ENCODE assay signal across 15 mouse cellular contexts in the genomic region with DNA sequence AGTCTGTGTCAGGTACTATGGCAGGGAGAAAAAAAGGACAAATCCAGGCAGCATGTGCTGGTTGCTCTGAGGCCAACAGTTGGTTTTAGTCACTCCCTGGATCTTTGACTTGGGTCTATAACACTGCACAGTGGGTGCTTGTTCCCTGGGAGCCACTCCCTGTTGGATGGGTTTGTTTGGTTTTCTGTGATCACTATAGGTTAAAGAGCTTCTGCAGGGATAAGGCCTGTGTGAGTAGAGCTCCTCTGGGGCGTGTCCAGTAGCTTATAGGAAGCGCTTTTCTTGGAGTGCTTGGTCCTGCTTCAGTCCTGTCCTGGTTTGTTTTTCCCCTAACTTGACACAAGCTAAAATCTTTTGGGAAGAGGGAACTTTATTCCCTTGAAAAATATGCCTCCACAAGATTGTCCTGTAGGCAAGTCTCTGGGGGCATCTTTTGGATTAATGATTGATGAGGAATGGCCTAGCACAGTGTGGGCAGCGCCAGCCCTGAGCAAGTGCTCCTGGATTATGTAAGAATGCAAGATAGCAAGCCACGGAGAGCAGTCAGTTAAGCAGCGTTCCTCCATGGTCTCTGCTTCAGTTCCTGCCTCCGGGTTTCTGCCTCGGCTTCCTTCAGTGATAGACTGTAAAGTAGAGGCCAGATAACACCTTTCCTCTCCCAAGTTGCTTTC. TPM values are rescaled to one million over a fixed set of nuclear protein-coding genes. Genes with fewer than 3 reads are reported as not detected.
A peak's percentile ranks its signal among the peaks of the same experiment; 100 is the strongest.
DNase-seq lines count a peak whose midpoint lies in the region; ATAC-seq lines count a peak whose summit lies in the region.
"Had no signal": no experiment of that assay in that cellular context is flagged by ENCODE, and none has a peak within 500 bp of the region (broad histone marks: within the 10 kb centered on the region; RNA-seq: fewer than 3 reads in every experiment).

No protein-coding gene starts in this region.

- no peak overlapping the region for H3K27ac ChIP-seq in kidney, embryonic 16.5 days (ENCODE audit: low read length)
- peak overlapping the region; percentile 16; the same call in 1 of the 2 replicates for H3K27ac ChIP-seq in liver, embryonic 13.5 days
- H3K27ac ChIP-seq: limb, embryonic 13.5 days; macrophage had no signal

- no peak overlapping the region for H3K9ac ChIP-seq in kidney, embryonic 16.5 days (replicated peaks; ENCODE audit: low read length)
- H3K9ac ChIP-seq in liver, embryonic 13.5 days = no peak overlapping the region
- H3K9ac ChIP-seq: limb, embryonic 13.5 days had no signal

- H3K27me3 ChIP-seq in kidney, embryonic 16.5 days (ENCODE audit: insufficient read depth, low read length) = no peaks in the 10 kb centered on the region
- no peaks in the 10 kb centered on the region for H3K27me3 ChIP-seq in liver, embryonic 13.5 days
- H3K27me3 ChIP-seq: limb, embryonic 13.5 days had no signal

- H3K36me3 ChIP-seq in kidney, embryonic 16.5 days (ENCODE audit: insufficient read depth, low read length) = peaks cover 19% of the 10 kb centered on the region
- H3K36me3 ChIP-seq in liver, embryonic 13.5 days = peaks cover 28% of the 10 kb centered on the region

- peak; percentile 13 for DNase-seq in adrenal gland, postnatal 10 days
- no peak for DNase-seq in adrenal gland, adult 8-10 months
- DNase-seq in liver, embryonic 13.5 days = no peak
- DNase-seq in left cerebral cortex, adult 8-10 months (ENCODE audit: low spot score in 2 of 2) = no peak
- DNase-seq in urinary bladder, postnatal 4 days (ENCODE audit: low spot score in 2 of 2) = no peak
- no peak for DNase-seq in embryo, embryonic 9.5 days (ENCODE audit: extremely low spot score)
- DNase-seq: cerebellum, adult 2 months; heart, postnatal 10 days; right cerebral cortex, postnatal 25 days; thymus, postnatal 4 days had no signal

- ATAC-seq in kidney, embryonic 16.5 days (ENCODE audit: low FRiP score, low TSS enrichment) = peak; percentile 74; the same call in 1 of the 2 replicates
- peak; percentile 85 for ATAC-seq in liver, embryonic 13.5 days (ENCODE audit: low read depth)
- no peak for ATAC-seq in frontal cortex, adult (ENCODE audit: low TSS enrichment)

- no peak overlapping the region for H3K4me2 ChIP-seq in kidney, embryonic 16.5 days (replicated peaks; ENCODE audit: low read depth, low read length)
- H3K4me2 ChIP-seq in liver, embryonic 13.5 days = no peak overlapping the region
- H3K4me2 ChIP-seq: limb, embryonic 13.5 days had no signal

- H3K4me3 ChIP-seq in kidney, embryonic 16.5 days (ENCODE audit: low read length) = no peak overlapping the region
- H3K4me3 ChIP-seq in liver, embryonic 13.5 days (replicated peaks) = no peak overlapping the region
- H3K4me3 ChIP-seq: erythroblast, embryonic 14.5 days; limb, embryonic 13.5 days had no signal

- H3K4me1 ChIP-seq in kidney, embryonic 16.5 days (ENCODE audit: insufficient read depth, low read length) = no peaks in the 10 kb centered on the region
- H3K4me1 ChIP-seq in liver, embryonic 13.5 days (replicated peaks) = no peaks in the 10 kb centered on the region; the same call in 1 of the 2 replicates

- H3K9me3 ChIP-seq in kidney, embryonic 16.5 days (ENCODE audit: low read length) = no peaks in the 10 kb centered on the region
- H3K9me3 ChIP-seq in liver, embryonic 13.5 days (replicated peaks) = no peaks in the 10 kb centered on the region
- H3K9me3 ChIP-seq: limb, embryonic 13.5 days had no signal

- WGBS in kidney, embryonic 16.5 days = 62% methylated on average over 7 of the region's 7 CpGs
- WGBS in liver, embryonic 13.5 days (ENCODE audit: insufficient replicate concordance) = 42% methylated on average over 7 of the region's 7 CpGs

RNA-seq across cellular contexts. Expression of gene Slc6a20b, which starts 43.0 kb away (rescaled TPM):
- total RNA-seq in adrenal gland, postnatal 10 days (2021) = under 1 TPM; 0.06 to 0.39 TPM
- total RNA-seq in adrenal gland, adult 8-10 months (2022) = not detected
- 5.7 and 7.9 TPM in 2 replicates for polyA plus RNA-seq in kidney, embryonic 16.5 days (2015; fragmentation: Nextera tagmentation; extraction: Ambion mirVana)
- polyA plus RNA-seq in liver, embryonic 13.5 days (2015; fragmentation: Nextera tagmentation; extraction: Ambion mirVana) = 0.07 TPM in 2 replicates
- total RNA-seq in left cerebral cortex, adult 8-10 months (2022) = under 1 TPM; 0.18 to 0.76 (median 0.63) TPM
- total RNA-seq: heart, postnatal 10 days had no signal

RNA-seq across cellular contexts. Expression of gene Sacm1l, which starts 59.8 kb away (rescaled TPM):
- 10 to 100 TPM; 60.2 to 84.8 TPM for total RNA-seq in adrenal gland, postnatal 10 days (2021)
- total RNA-seq in adrenal gland, adult 8-10 months (2022) = 100 to 1,000 TPM in 1 of 4 experiments, 10 to 100 TPM in 3; 80.8 to 101 (median 85.6) TPM
- 63.8 and 68.7 TPM in 2 replicates for polyA plus RNA-seq in kidney, embryonic 16.5 days (2015; fragmentation: Nextera tagmentation; extraction: Ambion mirVana)
- 27.3 and 37.3 TPM in 2 replicates for polyA plus RNA-seq in liver, embryonic 13.5 days (2015; fragmentation: Nextera tagmentation; extraction: Ambion mirVana)
- 10 to 100 TPM; 60.6 to 65.9 (median 62.7) TPM for total RNA-seq in left cerebral cortex, adult 8-10 months (2022)
